Mouse (Mus musculus) adrenal gland, postnatal 36 days (tissue): Measurements from ENCODE around the gene Tmeff2. TPM values are rescaled to one million over a fixed set of nuclear protein-coding genes. Genes with fewer than 3 reads are reported as not detected.
"Not testable (repeated sequence)": the region's sequence is repeated elsewhere in the genome, so short reads cannot be mapped to it uniquely, and the experiment has no call there.

ENCODE experiments used
- DNase-seq, 2 experiments: peaks; one replicate each; pipeline ENCODE4 v3.0.0; 2021; ENCODE audit warnings: mixed read lengths in 1 of 2
- long read RNA-seq, 2 experiments: library from polyadenylated mRNA; stranded (forward); transcript quantifications; one replicate each; pipeline ENCODE4 v2.0.0; 2021; ENCODE audit warnings: borderline sequencing depth in 2 of 2
- total RNA-seq, 2 experiments: library from RNA; stranded (reverse); gene quantifications; 2 replicates each; pipeline ENCODE4 v1.2.3; 2021

Gene Tmeff2
- 1 to 10 TPM; 5.1 to 5.8 TPM for total RNA-seq
- long read RNA-seq, experiment 1, transcript Tmeff2-201 (10 exons, 3,343 nt), result major isoform, 15 of 15 reads
- long read RNA-seq, experiment 1, partial matches to known transcripts, result 0 of 15 reads
- long read RNA-seq, experiment 1, other reads (novel, unspliced or antisense), result 0 of 15 reads
- long read RNA-seq, experiment 2, partial matches to known transcripts, result 1 of 4 reads
- long read RNA-seq, experiment 2, other reads (novel, unspliced or antisense), result 1 of 4 reads

DNA sequence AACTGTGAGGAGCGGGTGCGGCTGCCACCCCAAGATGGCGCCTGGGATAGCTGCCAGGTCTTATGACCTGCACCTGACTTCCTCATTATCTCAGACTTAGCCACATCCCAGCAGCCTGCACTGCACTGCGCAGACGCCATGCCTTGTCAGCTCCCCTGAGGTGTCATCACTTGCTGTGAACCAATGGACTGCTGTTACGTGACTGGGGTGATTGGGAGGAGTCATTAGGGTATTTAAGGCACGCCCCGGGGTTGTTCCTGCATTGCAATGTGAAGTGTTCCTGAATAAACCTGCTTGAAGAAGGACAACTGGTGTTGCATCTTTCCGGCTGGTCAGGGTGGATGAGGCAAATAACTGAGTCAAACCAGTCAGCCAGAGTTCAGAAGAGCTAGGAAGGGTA is at the start of gene Tmeff2:
Gene Tmeff2 (plus strand): TSS at position 262 of the 400 bp plus-strand sequence.
- not testable (repeated sequence) for DNase-seq

- no peak for DNase-seq
Observed at GRCm38 (mm10) chr1:50861515-50861914, 38.9 kb upstream of the Tmeff2 start.

GRCm38 (mm10) chr1:50897696-50898095 is 2.8 kb upstream of the Tmeff2 start:
- no peak for DNase-seq

DNA sequence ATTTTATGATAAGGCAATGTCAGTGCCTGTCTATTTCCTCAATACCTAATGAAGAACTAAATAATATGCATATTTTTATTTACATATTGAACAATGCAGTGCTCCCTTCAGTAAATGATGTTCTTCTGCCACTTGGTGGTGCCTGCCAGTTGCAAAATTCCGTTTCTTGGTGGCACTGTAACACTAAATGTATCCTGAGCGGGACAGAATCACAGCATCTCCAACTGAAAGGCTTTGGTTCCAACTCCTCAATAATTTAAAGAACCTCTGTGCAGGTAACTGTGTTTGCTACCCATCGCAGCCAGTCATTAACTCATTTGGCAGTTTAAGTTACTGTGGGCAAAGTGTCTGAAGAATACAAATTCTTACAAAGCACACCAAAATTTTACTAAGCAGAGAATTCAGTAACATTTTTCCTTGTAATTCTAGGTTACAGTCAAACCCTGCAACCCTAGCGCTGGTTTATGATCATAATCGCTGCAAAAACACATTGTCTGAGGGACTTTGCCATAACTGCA is 24.4 kb downstream of the Tmeff2 start:
- DNase-seq, result no peak

- DNase-seq, result no peak
Observed at GRCm38 (mm10) chr1:50925356-50925921, 25.0 kb downstream of the Tmeff2 start.

GRCm38 (mm10) chr1:50926374-50927060 is 26.1 kb downstream of the Tmeff2 start:
- DNase-seq, result peak in 1 of 2 experiments; percentile 0

GRCm38 (mm10) chr1:50927077-50927611 is 26.7 kb downstream of the Tmeff2 start:
- DNase-seq, result peak; percentile 80 to 82

DNA sequence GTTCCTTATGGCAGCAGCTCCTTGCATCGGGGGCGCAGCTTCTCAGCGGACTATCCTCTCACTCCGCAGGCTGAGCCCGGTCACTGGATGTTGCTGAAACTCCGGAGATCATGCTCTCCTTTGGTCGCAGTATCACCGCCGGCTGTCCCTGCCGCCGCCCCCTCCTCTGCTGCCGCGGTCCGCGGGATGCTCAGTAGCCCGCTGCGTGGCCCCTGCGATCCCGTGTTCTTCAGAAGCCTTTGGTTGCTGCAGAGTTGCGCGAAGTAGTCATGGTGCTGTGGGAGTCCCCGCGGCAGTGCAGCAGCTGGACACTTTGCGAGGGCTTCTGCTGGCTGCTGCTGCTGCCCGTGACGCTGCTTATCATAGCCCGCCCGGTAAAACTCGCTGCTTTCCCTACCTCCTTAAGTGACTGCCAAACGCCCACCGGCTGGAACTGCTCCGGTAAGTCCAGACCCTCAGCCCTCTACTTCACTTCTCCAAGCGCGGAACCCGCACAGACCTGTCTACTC is 27.3 kb downstream of the Tmeff2 start:
- DNase-seq, result peak; percentile 0 to 2

GRCm38 (mm10) chr1:50928776-50929175 is 28.3 kb downstream of the Tmeff2 start:
- no peak for DNase-seq

DNA sequence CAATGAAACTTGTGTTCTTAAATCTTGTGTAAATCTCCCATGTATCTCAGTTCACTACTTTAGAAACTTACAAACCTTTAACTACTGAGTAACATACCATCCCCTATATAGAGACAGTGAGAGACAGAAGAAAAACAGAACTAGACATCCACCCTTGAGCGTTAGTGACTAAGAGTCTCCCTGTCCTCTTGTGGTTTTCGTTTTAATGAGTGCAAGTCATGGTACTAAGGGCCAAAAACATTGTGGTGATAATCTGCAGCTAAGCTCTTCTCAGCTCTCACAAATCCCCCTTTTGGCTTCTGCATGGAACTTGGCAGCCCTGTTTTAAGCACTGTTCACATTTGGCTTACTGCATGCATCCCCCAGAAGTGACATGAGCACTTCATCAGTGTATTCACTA is 34.6 kb downstream of the Tmeff2 start:
- no peak for DNase-seq

- no peak for DNase-seq
Observed at GRCm38 (mm10) chr1:50935484-50935883, 35.0 kb downstream of the Tmeff2 start.

DNA sequence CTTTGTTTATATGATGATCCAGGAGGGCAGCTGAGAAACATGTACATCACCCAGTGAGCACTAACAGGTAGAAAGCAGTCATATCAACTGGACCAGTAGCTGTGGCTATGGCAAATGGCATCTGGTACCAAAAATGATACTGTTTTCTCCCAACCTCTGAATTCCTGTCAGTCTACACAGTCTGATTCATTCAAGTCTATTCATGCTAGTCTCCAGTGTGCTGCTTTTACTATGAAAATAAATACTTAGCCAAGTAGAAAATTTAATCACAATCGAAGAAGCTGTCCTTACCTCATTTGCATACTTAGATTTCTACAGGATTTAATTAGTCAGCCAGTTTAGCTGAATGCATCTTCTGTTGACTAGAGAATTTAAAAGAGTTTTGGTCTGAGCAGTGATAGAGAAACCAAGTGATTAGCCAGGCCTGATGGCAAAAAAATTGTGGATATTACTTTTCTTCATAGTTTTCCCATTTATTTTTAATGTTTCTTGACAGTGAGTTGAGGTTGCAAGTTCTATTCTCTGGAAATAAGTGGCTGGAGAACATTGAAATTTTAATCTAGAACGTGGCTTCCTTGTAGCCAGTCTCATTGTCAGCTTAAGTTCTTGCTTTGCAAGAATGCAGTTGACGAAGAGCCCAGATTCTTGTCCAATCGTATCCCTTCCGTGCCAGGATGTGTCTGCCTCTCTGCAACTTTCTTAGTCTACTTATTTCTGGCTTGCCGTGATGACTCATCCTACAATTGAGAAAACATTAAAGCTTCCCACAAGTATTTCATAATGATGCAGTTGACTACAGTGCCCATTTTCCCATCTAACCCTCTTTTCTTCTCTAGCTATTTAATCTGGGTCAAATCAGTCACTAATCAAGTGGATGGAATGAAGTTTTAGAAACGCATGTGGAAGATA is 39.9 kb downstream of the Tmeff2 start:
- no peak for DNase-seq

- DNase-seq, result no peak
Observed at GRCm38 (mm10) chr1:50948575-50948974, 48.1 kb downstream of the Tmeff2 start.

GRCm38 (mm10) chr1:50958844-50959243 is 58.4 kb downstream of the Tmeff2 start:
- DNase-seq, result no peak

DNA sequence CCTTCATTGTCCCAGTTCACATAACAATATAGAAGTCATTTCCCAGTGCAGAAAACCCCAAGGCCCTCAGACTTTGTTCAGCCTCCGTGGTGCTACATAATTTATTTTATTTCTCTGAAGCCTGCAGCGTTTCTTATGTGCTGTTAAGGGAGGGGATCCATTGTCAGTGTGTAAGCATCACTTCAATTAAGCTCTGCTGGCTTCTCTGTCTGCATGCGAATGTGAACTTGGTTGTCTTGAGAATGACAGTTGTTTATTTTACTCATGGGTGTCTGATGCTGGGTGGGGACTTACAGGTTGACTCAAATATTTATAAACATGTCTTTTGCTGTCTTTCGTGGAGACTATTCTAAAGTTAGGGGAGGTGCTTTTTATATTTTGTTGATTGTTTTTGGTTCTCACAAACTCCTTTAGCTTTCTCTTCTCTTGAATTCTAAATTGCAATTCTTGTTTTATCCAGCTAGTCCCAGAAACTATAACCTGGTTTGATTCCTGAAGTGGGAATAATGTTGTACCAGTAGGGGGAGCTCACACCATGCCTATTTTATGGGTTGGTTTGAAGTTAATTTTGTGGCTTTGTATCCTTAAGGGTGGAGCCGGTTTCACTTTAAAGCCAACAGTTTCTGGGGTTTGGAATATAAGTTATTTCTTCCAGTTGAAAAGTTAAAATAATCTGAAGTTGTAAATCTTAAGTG is 61.7 kb downstream of the Tmeff2 start:
- DNase-seq, result peak; percentile 8 to 50

DNA sequence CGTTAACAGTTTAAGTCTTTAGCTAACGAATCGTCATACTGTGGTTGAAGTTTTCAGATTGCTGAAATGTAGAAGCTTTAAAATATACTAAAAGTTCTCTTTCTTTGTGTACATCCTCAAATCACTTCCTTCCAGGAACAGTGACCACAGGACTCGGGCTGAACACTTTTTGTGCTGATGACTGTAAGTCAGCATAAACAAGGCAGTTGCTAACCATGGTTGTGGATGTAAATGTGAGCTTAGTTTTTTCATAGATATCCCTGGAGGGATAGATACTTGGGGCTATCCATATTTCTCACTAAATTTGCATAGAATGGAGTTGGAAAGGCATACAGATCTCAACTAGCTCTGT is 62.2 kb downstream of the Tmeff2 start:
- no peak for DNase-seq

- DNase-seq, result no peak
Observed at GRCm38 (mm10) chr1:50969685-50970084, 69.2 kb downstream of the Tmeff2 start.

- DNase-seq, result no peak
Observed at GRCm38 (mm10) chr1:50970853-50971252, 70.4 kb downstream of the Tmeff2 start.

GRCm38 (mm10) chr1:50972509-50973436 is 72.3 kb downstream of the Tmeff2 start:
- DNase-seq, result no peak
